Mouse (Mus musculus) embryonic fibroblast, embryonic 13.5 days (primary cell): ENCODE measurements at regions not wholly inside any gene's neighbourhood (a gene's known extent, or its start where the extent isn't known, plus 50 kb on each side); places are given as distances from the start of the nearest gene placed in this dataset.

ENCODE experiments used
- H3K27ac ChIP-seq: 2 replicates; pipeline ENCODE4 v1.5.1; 2012; ENCODE audit warnings: low read length, control low read depth, inconsistent platforms; ENCODE audit not compliant: insufficient read depth
- H3K4me1 ChIP-seq: 2 replicates; pipeline ENCODE4 v1.6.1; 2011; ENCODE audit warnings: low read length; ENCODE audit not compliant: control insufficient read depth, insufficient read depth
- H3K4me3 ChIP-seq: 2 replicates; pipeline ENCODE4 v1.5.1; 2011; ENCODE audit warnings: mild to moderate bottlenecking, control low read depth, low read length; ENCODE audit not compliant: insufficient read depth
- CTCF ChIP-seq: IDR thresholded peaks from 2 replicates; pipeline ENCODE4 v1.5.1; 2011; ENCODE audit warnings: mild to moderate bottlenecking, control low read depth, low read length, moderate library complexity, borderline replicate concordance; ENCODE audit not compliant: insufficient read depth
- POLR2A ChIP-seq: IDR thresholded peaks from 2 replicates; pipeline ENCODE4 v1.6.1; 2011; ENCODE audit warnings: low read depth, mild to moderate bottlenecking, control low read depth, low read length, moderate library complexity

GRCm38 (mm10) chr4:125194298-125194697, 66.7 kb upstream of the Zc3h12a start:
- no peak overlapping the region for H3K27ac ChIP-seq
- TF ChIP-seq CTCF (no peak), POLR2A (no peak)
- no peak overlapping the region for H3K4me3 ChIP-seq
- no peaks in the 10 kb centered on the region for H3K4me1 ChIP-seq

GRCm38 (mm10) chr4:125191680-125192079, 64.0 kb upstream of the Zc3h12a start:
- Histone ChIP-seq H3K4me1 (no peaks in the 10 kb centered on the region), H3K27ac (no peak overlapping the region), H3K4me3 (no peak overlapping the region)
- no peak for TF ChIP-seq POLR2A
- no peak for TF ChIP-seq CTCF

DNA sequence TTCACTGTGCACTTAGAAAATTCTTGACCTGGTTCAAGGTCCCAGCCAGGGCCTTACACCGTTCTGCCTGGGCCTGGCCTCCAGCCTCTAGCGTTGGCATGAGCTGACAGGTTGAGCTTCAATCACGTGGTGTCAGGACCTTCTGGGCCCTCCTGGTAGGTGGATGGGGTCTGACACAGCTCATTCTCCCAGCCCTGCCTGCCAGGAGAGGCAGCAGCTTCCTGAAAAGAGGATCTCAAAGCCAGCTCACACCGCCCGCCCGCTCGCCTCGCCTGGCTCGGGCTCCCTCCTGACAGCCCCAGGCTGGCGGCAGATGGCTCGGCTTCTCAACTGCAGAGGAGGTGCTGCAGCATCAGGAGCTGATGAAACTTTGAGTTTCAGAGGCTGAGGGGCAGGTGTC, 63.4 kb upstream of the Zc3h12a start:
- no peak overlapping the region for H3K27ac ChIP-seq
- TF ChIP-seq POLR2A (no peak), CTCF (no peak)
- H3K4me3 ChIP-seq: no peak overlapping the region
- no peaks in the 10 kb centered on the region for H3K4me1 ChIP-seq

- TF ChIP-seq CTCF (no peak), POLR2A (no peak)
- no peak overlapping the region for H3K4me3 ChIP-seq
- H3K27ac ChIP-seq: no peak overlapping the region
- H3K4me1 ChIP-seq: no peaks in the 10 kb centered on the region
These were observed 62.3 kb upstream of the Zc3h12a start for GRCm38 (mm10) chr4:125189971-125190370.

DNA sequence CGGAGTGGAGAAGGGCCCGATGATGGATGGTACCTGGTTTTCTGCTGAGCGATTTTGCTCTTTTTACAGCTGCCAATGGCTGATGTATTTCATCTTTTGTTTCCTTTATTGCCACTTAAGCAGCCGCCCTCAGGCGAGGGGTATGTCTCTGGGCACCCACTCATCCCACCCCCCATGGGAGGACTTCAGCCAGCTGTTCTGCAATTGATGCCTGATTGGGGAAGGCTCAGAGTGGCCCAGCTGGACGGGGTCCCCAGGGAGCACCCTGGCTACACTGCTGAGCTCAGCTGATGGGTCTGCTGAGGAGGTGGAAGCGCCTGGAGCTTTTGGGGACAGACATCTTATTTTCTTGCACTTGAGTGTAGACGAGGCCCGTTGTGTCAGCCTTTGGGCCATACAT, 58.6 kb upstream of the Zc3h12a start:
- Histone ChIP-seq H3K27ac (no peak overlapping the region), H3K4me1 (no peaks in the 10 kb centered on the region)
- TF ChIP-seq POLR2A: no peak
- TF ChIP-seq CTCF: no peak

DNA sequence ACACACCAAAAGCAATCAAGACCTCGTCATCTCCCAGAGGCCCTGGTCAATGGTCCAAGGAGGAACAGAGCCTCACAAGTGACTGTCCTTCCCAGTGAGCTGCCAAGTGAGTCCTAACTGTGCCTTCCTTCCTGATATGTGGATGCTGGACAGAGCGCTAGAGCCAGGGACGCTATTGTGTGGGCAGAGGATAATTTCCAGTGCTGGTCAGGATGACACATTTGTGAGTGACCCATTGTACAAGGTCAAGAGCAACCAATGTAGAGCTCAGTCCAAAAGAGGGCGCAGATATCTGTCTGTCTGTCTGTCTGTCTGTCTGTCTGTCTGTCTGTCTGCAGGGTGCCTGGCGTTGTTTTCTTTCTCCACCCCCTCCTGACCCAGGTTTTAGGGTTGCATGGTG, 57.4 kb upstream of the Zc3h12a start:
- TF ChIP-seq POLR2A: no peak
- TF ChIP-seq CTCF: no peak
- Histone ChIP-seq H3K27ac (no peak overlapping the region), H3K4me3 (no peak overlapping the region), H3K4me1 (no peaks in the 10 kb centered on the region)

More for the DNA sequence above, 58.6 kb upstream of the Zc3h12a start:
- H3K4me3 ChIP-seq: no peak overlapping the region

- H3K4me1 ChIP-seq: no peaks in the 10 kb centered on the region
- H3K4me3 ChIP-seq: no peak overlapping the region
- no peak overlapping the region for H3K27ac ChIP-seq
- no peak for TF ChIP-seq CTCF
- no peak for TF ChIP-seq POLR2A
These were observed 53.3 kb upstream of the Zc3h12a start for GRCm38 (mm10) chr4:125180947-125181346.

GRCm38 (mm10) chr4:125178552-125178951, 50.9 kb upstream of the Zc3h12a start:
- H3K4me1 ChIP-seq: no peaks in the 10 kb centered on the region
- no peak overlapping the region for H3K27ac ChIP-seq
- H3K4me3 ChIP-seq: no peak overlapping the region
- no peak for TF ChIP-seq POLR2A
- no peak for TF ChIP-seq CTCF

GRCm38 (mm10) chr4:125177666-125178065, 50.0 kb upstream of the Zc3h12a start:
- Histone ChIP-seq H3K27ac (no peak overlapping the region), H3K4me3 (no peak overlapping the region), H3K4me1 (no peaks in the 10 kb centered on the region)
- no peak for TF ChIP-seq POLR2A
- TF ChIP-seq CTCF: no peak
